Mouse (Mus musculus): ENCODE data around the gene Ddx55.

Gene Ddx55

GRCm38 (mm10) chr5:124552558-124553307 is at the start of gene Ddx55:
Gene Ddx55, plus strand, starts transcription at chr5:124552864.
- ATAC-seq (ENCODE audit: low TSS enrichment), result peak; percentile 84

- ATAC-seq (ENCODE audit: low TSS enrichment), result peak; percentile 73
Observed at GRCm38 (mm10) chr5:124503742-124504141, 48.9 kb upstream of the Ddx55 start.

GRCm38 (mm10) chr5:124505235-124505634 is 47.4 kb upstream of the Ddx55 start:
- no peak for ATAC-seq (ENCODE audit: low TSS enrichment)

- no peak for ATAC-seq (ENCODE audit: low TSS enrichment)
Observed at GRCm38 (mm10) chr5:124506731-124507359, 45.8 kb upstream of the Ddx55 start.

GRCm38 (mm10) chr5:124509200-124509599 is 43.5 kb upstream of the Ddx55 start:
- ATAC-seq (ENCODE audit: low TSS enrichment), result no peak

- ATAC-seq (ENCODE audit: low TSS enrichment), result no peak
Observed at GRCm38 (mm10) chr5:124509742-124510237, 42.9 kb upstream of the Ddx55 start.

GRCm38 (mm10) chr5:124510536-124511050 is 42.1 kb upstream of the Ddx55 start:
- ATAC-seq (ENCODE audit: low TSS enrichment), result no peak

GRCm38 (mm10) chr5:124515789-124516188 is 36.9 kb upstream of the Ddx55 start:
- ATAC-seq (ENCODE audit: low TSS enrichment), result no peak; the same call in 1 of the 2 replicates

- ATAC-seq (ENCODE audit: low TSS enrichment), result peak; percentile 88
Observed at GRCm38 (mm10) chr5:124518648-124519047, 34.0 kb upstream of the Ddx55 start.

- ATAC-seq (ENCODE audit: low TSS enrichment), result no peak
Observed at GRCm38 (mm10) chr5:124521588-124521987, 31.1 kb upstream of the Ddx55 start.

DNA sequence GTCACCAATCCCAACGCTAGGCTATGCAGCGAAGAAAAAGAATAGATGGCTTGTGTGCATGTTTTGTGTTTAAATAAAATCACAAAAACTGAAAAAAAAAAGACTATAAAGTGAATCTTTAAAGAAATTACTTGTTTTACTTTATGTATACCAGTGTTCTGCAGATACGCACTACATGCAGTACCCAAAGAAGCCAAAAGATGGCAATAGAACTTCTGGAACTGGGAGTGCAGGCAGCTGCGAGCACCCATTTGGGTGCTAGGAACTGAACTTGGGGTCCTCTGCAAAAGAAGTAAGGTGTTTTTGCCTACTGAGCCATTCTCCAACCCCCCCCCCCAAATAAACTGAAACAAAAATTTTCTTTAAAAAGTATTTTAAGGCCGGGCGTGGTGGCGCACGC is 29.6 kb upstream of the Ddx55 start:
- no peak for ATAC-seq (ENCODE audit: low TSS enrichment)

- no peak for ATAC-seq (ENCODE audit: low TSS enrichment)
Observed at GRCm38 (mm10) chr5:124524943-124525342, 27.7 kb upstream of the Ddx55 start.

DNA sequence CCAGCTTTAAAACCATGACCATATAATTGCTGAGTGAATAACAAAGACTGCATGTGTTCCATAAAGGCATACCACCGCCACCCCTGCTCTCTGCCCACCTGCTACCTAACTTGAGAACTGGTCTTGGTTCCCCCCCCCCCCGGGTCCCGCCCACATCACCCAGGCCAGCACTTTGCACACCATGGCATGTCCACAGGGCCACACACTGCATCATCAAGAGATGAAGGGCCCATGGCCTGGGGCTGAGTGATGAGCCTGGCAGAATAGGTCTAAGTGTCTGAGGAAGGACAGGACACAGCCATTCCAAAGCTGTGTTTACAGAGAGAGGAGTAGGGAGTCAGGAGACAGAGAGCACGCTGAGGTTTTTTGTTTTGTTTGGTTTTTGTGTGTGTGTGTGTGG is 24.3 kb upstream of the Ddx55 start:
- no peak for ATAC-seq (ENCODE audit: low TSS enrichment)

- no peak for ATAC-seq (ENCODE audit: low TSS enrichment)
Observed at GRCm38 (mm10) chr5:124528791-124529190, 23.9 kb upstream of the Ddx55 start.

- no peak for ATAC-seq (ENCODE audit: low TSS enrichment)
Observed at GRCm38 (mm10) chr5:124529191-124529651, 23.4 kb upstream of the Ddx55 start.

DNA sequence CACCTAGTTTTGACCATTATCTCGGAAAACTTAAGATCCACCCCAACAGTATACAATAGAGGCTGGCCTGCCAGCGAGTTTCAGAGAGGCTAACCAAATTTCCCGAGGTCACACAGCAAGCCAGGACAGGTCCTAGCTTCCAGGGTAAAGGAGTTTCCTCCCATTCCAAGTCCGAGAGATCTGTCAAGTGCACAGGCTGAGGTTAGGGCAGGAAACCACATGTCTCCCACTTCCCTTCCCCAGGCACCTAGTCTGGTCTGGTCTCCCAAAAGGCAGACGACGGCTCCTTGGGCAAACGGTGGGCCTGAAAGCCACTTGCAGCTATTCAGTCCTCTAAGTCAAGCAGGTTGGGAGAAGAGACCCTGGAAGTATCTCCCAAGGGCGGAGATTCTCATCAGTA is 23.0 kb upstream of the Ddx55 start:
- ATAC-seq (ENCODE audit: low TSS enrichment), result no peak

DNA sequence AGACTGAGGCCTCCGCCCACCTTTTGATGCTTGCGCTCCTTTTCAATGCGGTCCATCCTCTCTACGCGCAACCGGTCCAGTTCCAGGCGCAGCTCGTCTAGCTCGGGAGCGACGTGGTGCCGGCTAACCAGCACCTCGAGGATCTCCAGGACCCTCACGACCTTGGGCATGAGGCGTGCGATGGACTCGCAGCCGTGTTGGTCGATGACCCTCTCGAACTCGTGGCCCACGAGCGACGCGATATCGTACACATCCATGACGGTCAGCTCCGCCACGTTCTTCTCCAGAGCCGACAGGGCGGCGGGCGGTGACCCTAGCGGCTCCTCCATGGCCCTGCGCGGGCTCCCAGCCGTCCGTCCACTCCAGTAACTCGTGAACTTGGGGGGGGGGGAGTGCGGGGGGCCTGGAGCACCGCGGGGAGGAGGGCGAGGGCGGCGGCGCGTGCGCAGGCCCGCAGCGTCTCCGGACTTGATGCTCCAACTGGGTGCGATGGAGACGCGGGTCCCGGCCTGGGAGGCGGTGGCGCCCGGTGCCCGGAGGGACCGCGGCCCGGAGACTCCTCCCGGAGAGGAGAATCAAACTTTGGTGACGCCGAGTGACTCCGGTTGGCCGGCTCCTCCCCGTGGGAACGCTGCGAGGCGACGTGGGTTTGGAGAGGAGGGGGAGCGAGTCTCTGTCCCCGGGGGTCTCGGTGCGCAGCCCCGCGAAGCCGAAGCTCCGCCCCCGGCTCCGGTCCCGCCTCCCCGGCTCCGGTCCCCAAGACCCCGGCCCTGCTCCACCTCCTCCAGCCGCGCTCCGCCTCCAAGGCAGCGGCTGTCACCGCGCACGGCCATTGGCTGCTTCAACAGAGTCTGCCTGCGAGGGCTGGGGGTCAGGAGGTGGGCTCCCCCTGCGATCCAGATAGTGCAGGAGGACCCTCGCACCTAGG is 21.7 kb upstream of the Ddx55 start, which contains the start of gene Rilpl1:
Rilpl1 (minus strand) TSS at position 737 of the 928 bp plus-strand sequence.
- peak; percentile 72 for ATAC-seq (ENCODE audit: low TSS enrichment)

DNA sequence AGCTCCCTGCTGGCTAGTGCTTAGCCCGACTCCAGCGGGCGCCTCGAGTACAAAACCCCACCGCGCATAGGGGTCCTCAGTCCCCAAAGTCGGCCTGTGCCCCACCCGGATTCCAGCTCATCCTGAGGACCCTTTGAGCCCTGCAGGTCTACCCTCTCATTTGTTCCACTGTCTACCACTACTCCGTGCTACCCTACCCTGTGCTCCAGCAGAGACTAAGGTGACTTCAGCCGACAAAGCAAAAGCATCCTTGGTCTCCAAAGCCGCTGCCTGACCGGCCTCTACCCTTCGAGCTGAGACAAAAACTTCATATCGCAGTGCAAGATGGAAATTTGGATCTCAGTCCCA is 21.1 kb upstream of the Ddx55 start:
- ATAC-seq (ENCODE audit: low TSS enrichment), result no peak

DNA sequence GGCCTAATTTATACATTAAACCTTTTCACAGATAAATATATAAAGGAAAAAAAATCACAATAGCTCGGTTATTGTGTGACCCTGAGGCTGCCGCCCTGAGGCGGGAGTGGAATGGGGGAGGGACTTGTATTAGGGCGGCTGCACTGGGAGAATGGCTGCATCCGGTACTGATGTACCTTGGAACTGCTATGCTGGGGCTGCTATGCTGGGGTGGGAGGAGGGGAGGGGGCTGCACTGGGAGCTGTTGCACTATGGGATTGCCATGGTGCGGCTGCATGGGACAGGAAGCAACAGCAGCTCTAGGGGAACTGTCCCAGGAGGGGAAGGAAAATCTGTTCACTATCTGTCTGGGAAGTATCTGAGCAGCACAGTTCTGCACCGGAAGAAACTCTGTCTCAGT is 20.2 kb upstream of the Ddx55 start:
- no peak for ATAC-seq (ENCODE audit: low TSS enrichment)

DNA sequence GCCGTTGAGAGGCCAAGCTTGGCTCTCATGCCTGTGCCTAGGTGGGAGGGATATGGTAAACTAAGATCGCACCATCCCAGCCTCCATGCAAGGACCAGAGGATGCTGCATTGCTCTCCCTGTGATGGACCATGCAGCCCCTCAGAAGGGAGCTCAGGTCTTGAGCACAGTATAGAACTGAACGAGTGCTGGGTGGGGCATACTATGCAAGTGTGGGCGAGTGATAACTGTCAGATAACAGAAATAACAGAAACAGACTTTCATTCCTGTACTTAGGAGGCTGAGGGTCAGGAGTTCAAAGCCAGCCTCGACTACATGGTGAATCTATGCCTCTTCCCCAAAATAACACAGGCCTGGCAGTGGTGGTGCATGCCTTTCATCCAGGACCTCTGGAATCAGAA is 17.6 kb upstream of the Ddx55 start:
- ATAC-seq (ENCODE audit: low TSS enrichment), result no peak

- ATAC-seq (ENCODE audit: low TSS enrichment), result no peak
Observed at GRCm38 (mm10) chr5:124536776-124537175, 15.9 kb upstream of the Ddx55 start.
